Mouse (Mus musculus) limb, embryonic 15.5 days (tissue): ENCODE data around the gene Des. TPM values are rescaled to one million over a fixed set of nuclear protein-coding genes. Genes with fewer than 3 reads are reported as not detected.

ENCODE experiments used
- ATAC-seq: fragments of 200-750 bp; cut with Nextera tagmentation; 2 replicates; pipeline ENCODE4 v1.8.0; 2017; ENCODE audit warnings: low read depth, moderate TSS enrichment; ENCODE audit not compliant: insufficient number of reproducible peaks, low FRiP score, low TSS enrichment
- H3K27ac ChIP-seq: fragments of 300-500 bp; sonication (generic); 2 replicates; pipeline ENCODE4 v1.5.1; 2015; ENCODE audit warnings: moderate library complexity, mild to moderate bottlenecking, inconsistent platforms
- H3K27me3 ChIP-seq: fragments of 300-500 bp; sonication (generic); 2 replicates; pipeline ENCODE4 v1.6.1; 2015; ENCODE audit warnings: inconsistent platforms
- H3K36me3 ChIP-seq: fragments of 300-500 bp; sonication (generic); 2 replicates; pipeline ENCODE4 v1.6.1; 2015; ENCODE audit warnings: inconsistent platforms
- H3K4me1 ChIP-seq: fragments of 300-500 bp; sonication (generic); 2 replicates; pipeline ENCODE4 v1.6.1; 2015; ENCODE audit warnings: inconsistent platforms
- H3K4me2 ChIP-seq: fragments of 300-500 bp; sonication (generic); 2 replicates; pipeline ENCODE4 v1.6.1; 2015; ENCODE audit warnings: mild to moderate bottlenecking, inconsistent platforms
- H3K4me3 ChIP-seq: fragments of 300-500 bp; sonication (generic); 2 replicates; pipeline ENCODE4 v1.5.1; 2015; ENCODE audit warnings: mild to moderate bottlenecking, inconsistent platforms
- H3K9ac ChIP-seq: fragments of 300-500 bp; sonication (generic); 2 replicates; pipeline ENCODE4 v1.6.1; 2015; ENCODE audit warnings: inconsistent platforms
- H3K9me3 ChIP-seq: fragments of 300-500 bp; sonication (generic); 2 replicates; pipeline ENCODE4 v1.6.1; 2016; ENCODE audit warnings: inconsistent platforms
- WGBS: fragments of 180-500 bp; shearing (Covaris S2); methylation state at CpG from one replicate; pipeline ENCODE4 v1.1.7; 2015; 5-methylcytosine and 5-hydroxymethylcytosine counted together
- polyA plus RNA-seq: library from polyadenylated mRNA; unstranded; fragments of >200 nt; fragmentation: Nextera tagmentation; extraction: Ambion mirVana; gene quantifications from 2 replicates; pipeline ENCODE4 v1.2.1, GENCODE M21; 2015

The Des gene
- polyA plus RNA-seq, 1 experiment from 2014 or later = 74.4 TPM

GRCm38 (mm10) chr1:75409950-75410349, 49.8 kb downstream of the Des start:
- no peak for ATAC-seq
- Histone ChIP-seq H3K27me3 (no peaks in the 10 kb centered on the region), H3K27ac (no peak overlapping the region), H3K4me1 (no peaks in the 10 kb centered on the region), H3K36me3 (peaks cover 40% of the 10 kb centered on the region), H3K9ac (no peak overlapping the region), H3K4me2 (no peak overlapping the region), H3K4me3 (no peak overlapping the region), H3K9me3 (no peaks in the 10 kb centered on the region)
- whole genome bisulfite sequencing = 86% methylated on average over 7 of the region's 7 CpGs

DNA sequence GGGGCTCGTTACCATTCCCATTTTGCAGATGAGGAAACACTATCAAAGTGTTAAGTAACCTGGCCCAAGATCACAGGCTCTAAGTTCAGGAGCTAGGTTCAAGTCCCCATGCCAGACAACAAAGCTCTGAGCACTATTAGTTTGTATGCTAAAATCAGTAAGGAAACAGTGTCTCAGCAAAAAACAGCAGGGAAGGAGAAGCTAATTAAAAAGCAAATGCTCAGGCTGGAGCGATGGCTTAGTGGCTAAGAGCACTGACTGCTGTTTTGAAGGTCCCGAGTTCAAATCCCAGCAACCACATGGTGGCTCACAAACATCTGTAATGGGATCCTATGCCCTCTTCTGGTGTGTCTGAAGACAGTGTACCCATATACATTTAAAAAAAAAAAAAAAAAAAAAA, 52.1 kb downstream of the Des start:
- no peaks in the 10 kb centered on the region for H3K4me1 ChIP-seq
- no peak overlapping the region for H3K27ac ChIP-seq
- no peak for ATAC-seq
- H3K27me3 ChIP-seq = no peaks in the 10 kb centered on the region
- 90% methylated on average over 3 of the region's 3 CpGs for WGBS
- H3K9me3 ChIP-seq = no peaks in the 10 kb centered on the region
- H3K4me3 ChIP-seq = no peak overlapping the region
- peaks cover 38% of the 10 kb centered on the region for H3K36me3 ChIP-seq
- H3K9ac ChIP-seq = no peak overlapping the region
- no peak overlapping the region for H3K4me2 ChIP-seq

- Histone ChIP-seq H3K9me3 (no peaks in the 10 kb centered on the region), H3K9ac (no peak overlapping the region), H3K4me2 (no peak overlapping the region), H3K27me3 (no peaks in the 10 kb centered on the region), H3K4me3 (no peak overlapping the region), H3K27ac (no peak overlapping the region), H3K4me1 (no peaks in the 10 kb centered on the region), H3K36me3 (peaks cover 44% of the 10 kb centered on the region)
- no peak for ATAC-seq
- 68% methylated on average over 3 of the region's 3 CpGs for WGBS
These were observed 53.6 kb downstream of the Des start for GRCm38 (mm10) chr1:75413749-75414148.

Other genes starting within 250 kb of the Des start
- 10.7 and 10.9 TPM in 2 replicates for gene Nhej1, start 235.1 kb upstream of the Des start, polyA plus RNA-seq
- gene Slc23a3, start 226.4 kb upstream of the Des start, polyA plus RNA-seq = 0.19 and 0.35 TPM in 2 replicates
- 43.8 and 46.8 TPM in 2 replicates for gene Cnppd1, start 217.6 kb upstream of the Des start, polyA plus RNA-seq
- 41.5 and 47.3 TPM in 2 replicates for gene Retreg2, start 217.6 kb upstream of the Des start, polyA plus RNA-seq
- 44.4 and 48.6 TPM in 2 replicates for gene Zfand2b, start 191.7 kb upstream of the Des start, polyA plus RNA-seq
- gene Abcb6, start 179.9 kb upstream of the Des start, polyA plus RNA-seq = 28.3 and 29.5 TPM in 2 replicates
- gene Ankzf1, start 168.2 kb upstream of the Des start, polyA plus RNA-seq = 28.0 and 30.7 TPM in 2 replicates
- 33.9 TPM in 2 replicates for gene Atg9a, start 168.1 kb upstream of the Des start, polyA plus RNA-seq
- 16.7 and 19.0 TPM in 2 replicates for gene Glb1l, start 149.5 kb upstream of the Des start, polyA plus RNA-seq
- gene Stk16, start 149.5 kb upstream of the Des start, polyA plus RNA-seq = 119 TPM in 2 replicates
- 124 and 168 TPM in 2 replicates for gene Tuba4a, start 140.5 kb upstream of the Des start, polyA plus RNA-seq
- gene A630095N17Rik, start 128.2 kb upstream of the Des start, polyA plus RNA-seq = not detected in 2 replicates
- gene Dnajb2, start 123.9 kb upstream of the Des start, polyA plus RNA-seq = 44.5 and 49.5 TPM in 2 replicates
- gene Ptprn, start 95.8 kb upstream of the Des start, polyA plus RNA-seq = 0.12 and 0.14 TPM in 2 replicates
- gene Resp18, start 81.9 kb upstream of the Des start, polyA plus RNA-seq = 0.35 TPM in 1 of 2 replicates, not detected in the other
- 117 TPM in 2 replicates for gene Dnpep, start 42.3 kb upstream of the Des start, polyA plus RNA-seq
- gene Speg, start 15.0 kb downstream of the Des start, polyA plus RNA-seq = 15.4 and 16.3 TPM in 2 replicates
- 94.6 and 97.0 TPM in 2 replicates for gene Gmppa, start 75.6 kb downstream of the Des start, polyA plus RNA-seq
- 0.14 TPM in 2 replicates for gene Asic4, start 90.1 kb downstream of the Des start, polyA plus RNA-seq
- 51.7 and 58.8 TPM in 2 replicates for gene Chpf, start 119.0 kb downstream of the Des start, polyA plus RNA-seq
- gene Tmem198, start 119.2 kb downstream of the Des start, polyA plus RNA-seq = 0.74 and 0.79 TPM in 2 replicates
- 83.7 and 90.9 TPM in 2 replicates for gene Obsl1, start 146.1 kb downstream of the Des start, polyA plus RNA-seq
- gene Inha, start 146.7 kb downstream of the Des start, polyA plus RNA-seq = 11.2 and 12.2 TPM in 2 replicates
- gene Stk11ip, start 161.2 kb downstream of the Des start, polyA plus RNA-seq = 19.9 and 20.2 TPM in 2 replicates
- 24.1 and 24.8 TPM in 2 replicates for gene Slc4a3, start 185.9 kb downstream of the Des start, polyA plus RNA-seq